Mouse (Mus musculus) erythroblast, embryonic 14.5 days (primary cell): ENCODE measurements around the gene Zfp184. TPM values are rescaled to one million over a fixed set of nuclear protein-coding genes. Genes with fewer than 3 reads are reported as not detected.

ENCODE experiments used
- H3K27me3 ChIP-seq: 2 replicates; pipeline ENCODE4 v1.6.1; 2012; ENCODE audit warnings: inconsistent platforms; ENCODE audit not compliant: control insufficient read depth
- H3K36me3 ChIP-seq: 2 replicates; pipeline ENCODE4 v1.6.1; 2012; ENCODE audit warnings: mild to moderate bottlenecking, inconsistent platforms; ENCODE audit not compliant: control insufficient read depth
- H3K4me1 ChIP-seq: 2 replicates; pipeline ENCODE4 v1.6.1; 2012; ENCODE audit warnings: inconsistent platforms; ENCODE audit not compliant: control insufficient read depth
- H3K4me3 ChIP-seq: replicated peaks from 2 replicates; pipeline ENCODE3; 2012; ENCODE audit warnings: moderate library complexity, mild to moderate bottlenecking, inconsistent platforms
- H3K9me3 ChIP-seq: 2 replicates; pipeline ENCODE4 v1.6.1; 2012; ENCODE audit warnings: low read length, inconsistent platforms, mixed read lengths; ENCODE audit not compliant: control insufficient read depth
- GATA1 ChIP-seq: IDR thresholded peaks from 2 replicates; pipeline ENCODE4 v1.6.1; 2012; ENCODE audit warnings: low read length, inconsistent platforms, mixed read lengths
- TAL1 ChIP-seq: IDR thresholded peaks from 3 replicates; pipeline ENCODE4 v1.6.1; 2012; ENCODE audit warnings: low read length, inconsistent platforms, mixed read lengths
- polyA plus RNA-seq: library from polyadenylated mRNA; stranded (reverse); fragments of >175 nt; gene quantifications from 2 replicates; pipeline ENCODE4 v1.2.3, GENCODE M21; 2012

The Zfp184 gene
- polyA plus RNA-seq, 1 experiment, result not detected

- TF ChIP-seq GATA1 (no peak), TAL1 (no peak)
- H3K4me1 ChIP-seq, result peaks cover 18% of the 10 kb centered on the region
- H3K27me3 ChIP-seq, result peaks cover 100% of the 10 kb centered on the region
- H3K9me3 ChIP-seq, result no peaks in the 10 kb centered on the region; the same call in 1 of the 2 replicates
- no peaks in the 10 kb centered on the region for H3K36me3 ChIP-seq
- H3K4me3 ChIP-seq, result peak overlapping the region; percentile 56
Observed at GRCm38 (mm10) chr13:22005605-22006333, 60.9 kb downstream of the Zfp184 start.

- Histone ChIP-seq H3K4me3 (peak overlapping the region; percentile 56), H3K9me3 (no peaks in the 10 kb centered on the region; the same call in 1 of the 2 replicates), H3K27me3 (peaks cover 99% of the 10 kb centered on the region), H3K4me1 (peaks cover 18% of the 10 kb centered on the region), H3K36me3 (no peaks in the 10 kb centered on the region)
- TF ChIP-seq GATA1 (no peak), TAL1 (no peak)
Observed at GRCm38 (mm10) chr13:22006334-22007120, 61.6 kb downstream of the Zfp184 start.

GRCm38 (mm10) chr13:22007121-22007510 lies 62.2 kb downstream of the Zfp184 start:
- H3K4me1 ChIP-seq, result peaks cover 18% of the 10 kb centered on the region
- no peak for TF ChIP-seq GATA1
- TF ChIP-seq TAL1, result no peak

GRCm38 (mm10) chr13:22007872-22008271 lies 63.0 kb downstream of the Zfp184 start:
- H3K9me3 ChIP-seq, result no peaks in the 10 kb centered on the region; the same call in 1 of the 2 replicates
- H3K4me1 ChIP-seq, result peaks cover 18% of the 10 kb centered on the region
- H3K27me3 ChIP-seq, result peaks cover 99% of the 10 kb centered on the region
- TF ChIP-seq GATA1, result no peak
- TF ChIP-seq TAL1, result no peak
- H3K36me3 ChIP-seq, result no peaks in the 10 kb centered on the region
- no peak overlapping the region for H3K4me3 ChIP-seq

More at GRCm38 (mm10) chr13:22007121-22007510, 62.2 kb downstream of the Zfp184 start:
- Histone ChIP-seq H3K36me3 (no peaks in the 10 kb centered on the region), H3K9me3 (no peaks in the 10 kb centered on the region; the same call in 1 of the 2 replicates), H3K27me3 (peaks cover 99% of the 10 kb centered on the region), H3K4me3 (no peak overlapping the region)

- no peaks in the 10 kb centered on the region for H3K36me3 ChIP-seq
- H3K27me3 ChIP-seq, result peaks cover 99% of the 10 kb centered on the region
- TF ChIP-seq TAL1, result no peak
- TF ChIP-seq GATA1, result no peak
- H3K4me1 ChIP-seq, result peaks cover 20% of the 10 kb centered on the region
- no peak overlapping the region for H3K4me3 ChIP-seq
- no peaks in the 10 kb centered on the region; the same call in 1 of the 2 replicates for H3K9me3 ChIP-seq
Observed at GRCm38 (mm10) chr13:22008707-22009106, 63.8 kb downstream of the Zfp184 start.

- peaks cover 99% of the 10 kb centered on the region for H3K27me3 ChIP-seq
- no peak for TF ChIP-seq TAL1
- TF ChIP-seq GATA1, result no peak
Observed at GRCm38 (mm10) chr13:22009642-22010041, 64.7 kb downstream of the Zfp184 start, which contains the start of gene Prss16. TSS of gene Prss16 (minus strand) at chr13:22009742.

More at GRCm38 (mm10) chr13:22009642-22010041, 64.7 kb downstream of the Zfp184 start, which contains the start of gene Prss16:
- Histone ChIP-seq H3K4me3 (no peak within 1 kb of the TSS), H3K9me3 (no peaks in the 10 kb centered on the region; the same call in 1 of the 2 replicates), H3K36me3 (no peaks in the 10 kb centered on the region), H3K4me1 (peaks cover 27% of the 10 kb centered on the region)

Other genes with a start within 250 kb of the Zfp184 start
- not detected in 2 replicates for gene Olfr1359, start 247.0 kb upstream of the Zfp184 start, polyA plus RNA-seq
- 2.0 and 7.9 TPM in 2 replicates for gene Hist1h2bl, start 229.0 kb upstream of the Zfp184 start, polyA plus RNA-seq
- gene Hist1h2ai, start 228.7 kb upstream of the Zfp184 start, polyA plus RNA-seq, result 28.0 and 37.9 TPM in 2 replicates
- gene Hist1h3h, start 227.4 kb upstream of the Zfp184 start, polyA plus RNA-seq, result 27.8 and 67.4 TPM in 2 replicates
- gene Hist1h2bm, start 223.1 kb upstream of the Zfp184 start, polyA plus RNA-seq, result 1.8 and 3.9 TPM in 2 replicates
- 1.3 and 2.7 TPM in 2 replicates for gene Hist1h4j, start 210.0 kb upstream of the Zfp184 start, polyA plus RNA-seq
- gene Hist1h4k, start 194.6 kb upstream of the Zfp184 start, polyA plus RNA-seq, result 23.3 and 64.1 TPM in 2 replicates
- gene Hist1h2ak, start 191.3 kb upstream of the Zfp184 start, polyA plus RNA-seq, result 57.8 and 123 TPM in 2 replicates
- 2.7 and 5.2 TPM in 2 replicates for gene Hist1h2bn, start 191.0 kb upstream of the Zfp184 start, polyA plus RNA-seq
- gene Hist1h1b, start 164.5 kb upstream of the Zfp184 start, polyA plus RNA-seq, result 2.6 and 5.0 TPM in 2 replicates
- 16.8 and 41.5 TPM in 2 replicates for gene Hist1h3i, start 161.7 kb upstream of the Zfp184 start, polyA plus RNA-seq
- 15.8 and 41.3 TPM in 2 replicates for gene Hist1h2an, start 157.9 kb upstream of the Zfp184 start, polyA plus RNA-seq
- 2.2 and 5.1 TPM in 2 replicates for gene Hist1h2bp, start 157.6 kb upstream of the Zfp184 start, polyA plus RNA-seq
- 12.6 and 20.2 TPM in 2 replicates for gene Hist1h2bq, start 134.9 kb upstream of the Zfp184 start, polyA plus RNA-seq
- gene Hist1h2ao, start 134.6 kb upstream of the Zfp184 start, polyA plus RNA-seq, result 4,119 and 4,310 TPM in 2 replicates
- gene Hist1h4m, start 133.3 kb upstream of the Zfp184 start, polyA plus RNA-seq, result 26.4 and 43.3 TPM in 2 replicates
- gene Hist1h4n, start 112.9 kb upstream of the Zfp184 start, polyA plus RNA-seq, result 0.78 and 5.7 TPM in 2 replicates
- gene Hist1h2ap, start 111.6 kb upstream of the Zfp184 start, polyA plus RNA-seq, result 9,149 and 11,620 TPM in 2 replicates
- gene Hist1h2br, start 111.4 kb upstream of the Zfp184 start, polyA plus RNA-seq, result 12.4 and 21.9 TPM in 2 replicates
- gene Pom121l2, start 36.1 kb downstream of the Zfp184 start, polyA plus RNA-seq, result not detected in 2 replicates
- not detected in 2 replicates for gene Prss16, start 64.6 kb downstream of the Zfp184 start, polyA plus RNA-seq
- gene Hist1h2ah, start 90.5 kb downstream of the Zfp184 start, polyA plus RNA-seq, result 105 and 181 TPM in 2 replicates
- 6.1 and 13.9 TPM in 2 replicates for gene Hist1h2bk, start 90.8 kb downstream of the Zfp184 start, polyA plus RNA-seq
- 24.7 and 42.0 TPM in 2 replicates for gene Hist1h4i, start 96.3 kb downstream of the Zfp184 start, polyA plus RNA-seq
- 9.1 and 21.8 TPM in 2 replicates for gene Hist1h2ag, start 97.8 kb downstream of the Zfp184 start, polyA plus RNA-seq
- gene Hist1h2bj, start 98.1 kb downstream of the Zfp184 start, polyA plus RNA-seq, result 17.0 and 19.6 TPM in 2 replicates
- not detected in 2 replicates for gene Vmn1r188, start 139.3 kb downstream of the Zfp184 start, polyA plus RNA-seq
- not detected in 2 replicates for gene Vmn1r189, start 160.7 kb downstream of the Zfp184 start, polyA plus RNA-seq
- not detected in 2 replicates for gene Vmn1r191, start 238.9 kb downstream of the Zfp184 start, polyA plus RNA-seq
- 0.01 TPM in 1 of 2 replicates, not detected in the other for gene Vmn1r192, start 246.0 kb downstream of the Zfp184 start, polyA plus RNA-seq